Mouse (Mus musculus) brain, embryonic 14.5 days (tissue): ENCODE measurements around the gene E130309D02Rik.

Source experiments
- CTCF ChIP-seq: fragments of 200-500 bp; IDR thresholded peaks from 2 replicates; pipeline ENCODE4 v1.5.1; 2012; ENCODE audit warnings: inconsistent platforms, mild to moderate bottlenecking, moderate library complexity, borderline replicate concordance; ENCODE audit not compliant: insufficient read depth, insufficient read length; ENCODE audit errors: extremely low read depth
- POLR2A ChIP-seq: fragments of 200-500 bp; IDR thresholded peaks from 2 replicates; pipeline ENCODE4 v1.6.1; 2012; ENCODE audit warnings: mild to moderate bottlenecking, inconsistent platforms, borderline replicate concordance; ENCODE audit not compliant: poor library complexity, insufficient read depth, insufficient read length, severe bottlenecking; ENCODE audit errors: extremely low read depth

DNA sequence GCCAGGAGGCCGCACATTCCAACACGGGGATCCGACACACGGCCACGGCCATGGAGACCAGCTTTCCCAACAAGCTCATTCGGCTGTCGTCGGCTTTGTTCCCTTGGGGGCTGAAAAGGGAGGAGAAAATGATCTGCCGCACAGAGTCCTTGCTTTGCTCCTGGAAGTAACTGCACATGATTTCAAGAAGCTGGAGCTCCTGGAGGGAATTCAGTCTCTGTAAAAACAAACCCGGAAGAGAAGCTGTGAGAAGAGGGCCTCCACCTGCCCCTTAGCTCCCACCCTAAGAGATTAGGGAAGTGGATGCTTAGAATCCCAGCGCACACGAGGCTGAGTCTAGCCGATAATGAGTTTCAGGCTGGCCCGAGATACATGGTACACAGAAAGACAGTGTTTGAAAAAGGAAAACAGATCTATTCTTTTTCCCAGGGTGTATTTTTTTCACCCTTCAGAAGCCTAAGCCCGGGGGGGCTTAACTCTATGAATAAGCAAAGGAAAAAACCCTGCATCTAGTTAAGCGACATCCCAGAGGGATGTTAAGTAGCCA lies 904 bp downstream of the E130309D02Rik start:
- TF ChIP-seq CTCF (no peak), POLR2A (no peak)
